Mouse (Mus musculus) ES-E14 (cell line): ENCODE data around the gene Gm17545. TPM values are rescaled to one million over a fixed set of nuclear protein-coding genes. Genes with fewer than 3 reads are reported as not detected.

ENCODE experiments used
- DNase-seq: peaks from one replicate; pipeline ENCODE4 v3.0.0-alpha.2; 2013; ENCODE audit warnings: low read depth, low spot score
- H3K27ac ChIP-seq: 2 replicates; pipeline ENCODE4 v1.5.1; 2012; ENCODE audit warnings: low read depth, mild to moderate bottlenecking, low read length, moderate library complexity, mixed read lengths; ENCODE audit not compliant: poor library complexity, insufficient read depth, severe bottlenecking
- H3K36me3 ChIP-seq: 2 replicates; pipeline ENCODE4 v1.6.1; 2012; ENCODE audit warnings: mild to moderate bottlenecking, low read length, moderate library complexity, mixed read lengths; ENCODE audit not compliant: control insufficient read depth, poor library complexity, insufficient read depth, severe bottlenecking
- H3K4me1 ChIP-seq, 2 experiments: fragments of 150-350 bp in 1 of 2; sonication (generic) in 1 of 2; 2 replicates each; pipeline ENCODE4 v1.6.1; 2012; ENCODE audit warnings: low read length in 2 of 2, mild to moderate bottlenecking in 1 of 2, mixed read lengths in 1 of 2; ENCODE audit not compliant: control insufficient read depth in 2 of 2, insufficient read depth in 2 of 2, poor library complexity in 1 of 2
- H3K4me3 ChIP-seq, 2 experiments: fragments of 150-350 bp in 1 of 2; sonication (generic) in 1 of 2; 2 replicates each; pipeline ENCODE4 v1.5.1; 2012; ENCODE audit warnings: low read length in 2 of 2, low read depth in 1 of 2, mild to moderate bottlenecking in 1 of 2, mixed read lengths in 1 of 2; ENCODE audit not compliant: insufficient read depth in 1 of 2, poor library complexity in 1 of 2, severe bottlenecking in 1 of 2
- H3K9ac ChIP-seq: 2 replicates; pipeline ENCODE4 v1.6.1; 2012; ENCODE audit warnings: low read depth, mild to moderate bottlenecking, low read length, mixed read lengths; ENCODE audit not compliant: poor library complexity, insufficient read depth, severe bottlenecking
- H3K9me3 ChIP-seq: fragments of 150-350 bp; sonication (generic); 2 replicates; pipeline ENCODE4 v1.6.1; 2012; ENCODE audit warnings: low read depth, mild to moderate bottlenecking, low read length; ENCODE audit not compliant: control insufficient read depth, insufficient read depth
- CHD2 ChIP-seq: IDR thresholded peaks from 2 replicates; pipeline ENCODE4 v1.6.1; 2014; ENCODE audit warnings: mild to moderate bottlenecking, low read depth, low read length, inconsistent platforms
- HCFC1 ChIP-seq: IDR thresholded peaks from 2 replicates; pipeline ENCODE4 v1.6.1; 2012; ENCODE audit warnings: low read length, inconsistent platforms, borderline replicate concordance; ENCODE audit not compliant: insufficient read depth
- MAFK ChIP-seq: IDR thresholded peaks from 2 replicates; pipeline ENCODE4 v1.6.1; 2014; ENCODE audit warnings: mild to moderate bottlenecking, low read depth, low read length, inconsistent platforms; ENCODE audit not compliant: insufficient read depth
- ZC3H11A ChIP-seq: IDR thresholded peaks from 2 replicates; pipeline ENCODE4 v1.6.1; 2012; ENCODE audit warnings: low read depth, mild to moderate bottlenecking, inconsistent platforms, low read length, borderline replicate concordance
- ZNF384 ChIP-seq: IDR thresholded peaks from 2 replicates; pipeline ENCODE4 v1.6.1; 2012; ENCODE audit warnings: low read depth, low read length, inconsistent platforms
- in situ Hi-C, 2 experiments: fragments of 600-800 bp; cut with MboI; formaldehyde crosslinking; loops; one replicate each; pipeline ENCODE4 v1.15.1; 2025; ENCODE audit warnings: low sequenced_read_pairs in 2 of 2, inconsistent platforms in 1 of 2; ENCODE audit not compliant: unreplicated experiment in 2 of 2
- total RNA-seq: library from RNA; depleted of rRNA; stranded (reverse); fragments of 300-350 nt; gene quantifications from 2 replicates; pipeline ENCODE4 v1.2.3, GENCODE M21; 2012

Gm17545 gene
- total RNA-seq, 1 experiment: not detected

- TF ChIP-seq MAFK (no peak), ZC3H11A (no peak), ZNF384 (no peak), CHD2 (no peak), HCFC1 (no peak)
- Histone ChIP-seq H3K27ac (no peak overlapping the region), H3K4me1 (peaks cover 0 to 2% of the 10 kb centered on the region in 2 experiments; a peak in 2 of 4 replicates), H3K9ac (no peak overlapping the region), H3K4me3 (no peak overlapping the region), H3K36me3 (no peaks in the 10 kb centered on the region), H3K9me3 (no peaks in the 10 kb centered on the region)
- in situ Hi-C loops: no loop called here
- DNase-seq: no peak
These were observed 33.6 kb upstream of the Gm17545 start for GRCm38 (mm10) chr9:22420491-22420890.

GRCm38 (mm10) chr9:22422559-22422958, 31.5 kb upstream of the Gm17545 start:
- in situ Hi-C loops: no loop called here
- H3K27ac ChIP-seq: no peak overlapping the region
- H3K4me1 ChIP-seq: peaks cover 0 to 2% of the 10 kb centered on the region in 2 experiments; a peak in 1 of 4 replicates

GRCm38 (mm10) chr9:22423507-22423906, 30.6 kb upstream of the Gm17545 start:
- in situ Hi-C loops: no loop called here
- Histone ChIP-seq H3K27ac (no peak overlapping the region), H3K36me3 (no peaks in the 10 kb centered on the region), H3K9me3 (no peaks in the 10 kb centered on the region), H3K9ac (no peak overlapping the region), H3K4me1 (peaks cover 0 to 2% of the 10 kb centered on the region in 2 experiments; a peak in 1 of 4 replicates), H3K4me3 (no peak overlapping the region)
- DNase-seq: no peak
- TF ChIP-seq CHD2 (no peak), MAFK (no peak), HCFC1 (no peak), ZNF384 (no peak), ZC3H11A (no peak)

More at GRCm38 (mm10) chr9:22422559-22422958, 31.5 kb upstream of the Gm17545 start:
- Histone ChIP-seq H3K36me3 (no peaks in the 10 kb centered on the region), H3K9me3 (no peaks in the 10 kb centered on the region), H3K9ac (no peak overlapping the region), H3K4me3 (no peak overlapping the region)
- TF ChIP-seq ZC3H11A (no peak), HCFC1 (no peak), MAFK (no peak), CHD2 (no peak), ZNF384 (no peak)
- no peak for DNase-seq

- DNase-seq: no peak
- in situ Hi-C loops: no loop called here
- H3K36me3 ChIP-seq: no peaks in the 10 kb centered on the region
- TF ChIP-seq ZNF384 (no peak), ZC3H11A (no peak), HCFC1 (no peak), CHD2 (no peak), MAFK (no peak)
- no peaks in the 10 kb centered on the region for H3K9me3 ChIP-seq
- H3K9ac ChIP-seq: no peak overlapping the region
- H3K4me3 ChIP-seq: no peak overlapping the region
- H3K4me1 ChIP-seq: peaks cover 0 to 2% of the 10 kb centered on the region in 2 experiments; a peak in 1 of 4 replicates
- no peak overlapping the region for H3K27ac ChIP-seq
These were observed 29.9 kb upstream of the Gm17545 start for GRCm38 (mm10) chr9:22424196-22424595.

- no peak for DNase-seq
- Histone ChIP-seq H3K9me3 (no peaks in the 10 kb centered on the region), H3K4me3 (no peak overlapping the region), H3K36me3 (no peaks in the 10 kb centered on the region), H3K4me1 (peaks cover 0 to 2% of the 10 kb centered on the region in 2 experiments; a peak in 1 of 4 replicates), H3K27ac (no peak overlapping the region), H3K9ac (no peak overlapping the region)
- in situ Hi-C loops: no loop called here
- TF ChIP-seq CHD2 (no peak), ZC3H11A (no peak), ZNF384 (no peak), MAFK (no peak), HCFC1 (no peak)
These were observed 29.4 kb upstream of the Gm17545 start for GRCm38 (mm10) chr9:22424719-22425118.
